Mouse (Mus musculus) urinary bladder, postnatal 10 days (tissue): ENCODE measurements around the gene Ntrk1.
A peak's percentile ranks its signal among the peaks of the same experiment; 100 is the strongest.

ENCODE experiments used
- DNase-seq: peaks from one replicate; pipeline ENCODE4 v3.0.0; 2022; ENCODE audit warnings: low spot score

Ntrk1 gene

DNA sequence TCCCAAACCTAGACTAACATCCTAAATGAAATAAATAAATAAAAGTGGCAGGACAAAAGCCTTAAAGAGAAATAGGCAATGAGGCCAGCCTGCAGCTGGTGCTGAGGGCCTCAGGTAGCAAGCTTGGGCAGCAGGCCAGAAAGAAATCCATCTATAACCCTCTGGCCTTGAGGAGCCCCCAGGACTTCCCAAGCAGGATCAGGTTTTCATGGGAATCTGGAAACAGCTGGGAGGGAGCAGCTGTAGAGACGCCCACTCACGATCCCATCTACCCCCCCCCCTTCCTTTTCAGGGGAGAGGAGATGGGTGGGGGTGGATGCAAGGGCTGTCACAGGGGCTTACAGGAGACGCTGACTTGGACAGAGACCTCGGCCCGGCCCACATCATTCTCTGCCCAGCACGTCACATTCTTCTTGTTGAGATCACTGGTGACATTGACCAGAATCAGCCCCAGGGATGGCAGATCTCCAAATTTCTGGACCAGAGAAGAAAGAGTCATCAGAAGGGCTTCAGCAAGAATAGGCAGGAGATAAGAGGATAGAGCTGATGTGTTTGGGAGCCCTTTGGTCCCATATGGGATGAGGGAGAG is 9.2 kb downstream of the Ntrk1 start:
- no peak for DNase-seq

DNA sequence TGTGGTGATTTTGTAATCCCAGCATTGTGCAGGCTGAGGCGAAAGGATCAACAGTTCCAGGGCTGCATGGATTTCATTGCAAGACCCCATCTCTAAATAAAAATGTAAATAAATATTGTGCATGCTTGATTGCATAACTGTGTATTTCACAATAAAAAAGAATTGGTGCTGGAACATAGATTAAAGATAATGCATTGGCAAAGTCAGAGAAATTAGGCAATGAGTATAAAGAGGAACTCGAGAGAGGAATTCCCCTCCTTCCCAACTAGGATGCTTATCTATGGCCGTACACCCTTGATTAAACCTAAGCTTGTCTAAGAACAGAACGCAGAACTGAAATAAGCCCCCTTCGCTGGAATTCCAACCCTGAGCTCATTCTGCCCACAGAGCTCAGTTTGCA is 9.8 kb downstream of the Ntrk1 start:
- DNase-seq = no peak

DNA sequence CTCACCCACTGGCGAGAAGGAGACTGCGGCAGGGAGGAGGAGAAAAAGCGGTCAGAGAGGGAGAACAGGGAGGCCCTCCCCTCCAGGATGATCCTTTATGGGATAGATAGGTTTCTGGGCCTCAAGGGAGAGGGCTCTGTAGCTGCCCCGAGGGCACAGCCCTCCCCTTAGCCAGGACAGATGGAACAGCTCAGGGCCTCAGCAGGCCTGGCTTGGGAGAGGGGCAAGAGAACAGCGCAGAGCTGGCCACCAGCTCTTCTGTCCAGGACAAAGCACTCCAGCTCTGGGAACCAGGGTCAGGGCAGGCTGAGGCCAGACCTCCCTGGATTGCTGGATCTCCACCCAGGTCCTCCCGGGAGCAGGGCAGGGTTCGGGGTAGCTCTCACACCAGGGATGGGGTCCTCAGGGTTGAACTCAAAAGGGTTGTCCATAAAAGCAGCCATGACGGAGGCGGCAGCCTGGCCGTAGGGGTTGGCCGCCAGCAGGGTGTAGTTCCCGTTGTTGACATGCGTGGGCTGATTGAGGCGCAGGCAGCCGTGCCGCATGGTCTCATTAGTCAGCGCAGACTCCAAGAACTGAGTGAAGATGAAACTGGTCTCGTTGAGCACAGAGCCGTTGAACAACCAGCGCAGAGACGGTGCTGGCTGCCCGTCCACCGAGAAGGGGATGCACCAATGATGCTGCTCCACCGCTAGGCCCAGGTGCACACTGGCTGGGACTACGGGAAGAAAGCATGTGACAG is 11.5 kb downstream of the Ntrk1 start:
- no peak for DNase-seq

GRCm38 (mm10) chr3:87779086-87779485 is 15.9 kb downstream of the Ntrk1 start:
- DNase-seq = no peak

DNA sequence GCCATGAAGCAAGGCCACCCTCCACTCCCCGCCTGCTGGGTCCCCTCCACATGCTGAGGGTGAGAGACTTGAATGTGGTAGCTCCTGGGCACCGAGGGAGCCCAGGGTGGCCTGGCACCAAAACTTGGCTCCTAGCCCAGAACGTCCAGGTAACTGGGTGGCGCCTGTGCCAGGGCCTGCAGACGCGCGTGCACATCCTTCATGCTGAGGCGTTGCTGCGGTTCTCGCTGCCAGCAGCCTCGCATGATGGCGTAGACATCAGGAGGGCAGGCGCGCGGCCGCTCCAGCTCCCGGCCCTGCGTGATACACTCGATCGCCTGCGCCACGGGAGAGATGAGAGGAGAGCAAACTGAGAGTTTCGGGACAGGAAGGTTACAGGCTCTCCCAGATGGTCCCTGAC is 16.7 kb downstream of the Ntrk1 start:
- DNase-seq = no peak

- DNase-seq = no peak
Observed at GRCm38 (mm10) chr3:87771088-87771487, 23.9 kb downstream of the Ntrk1 start.

- DNase-seq = no peak
Observed at GRCm38 (mm10) chr3:87770280-87770679, 24.7 kb downstream of the Ntrk1 start.

DNA sequence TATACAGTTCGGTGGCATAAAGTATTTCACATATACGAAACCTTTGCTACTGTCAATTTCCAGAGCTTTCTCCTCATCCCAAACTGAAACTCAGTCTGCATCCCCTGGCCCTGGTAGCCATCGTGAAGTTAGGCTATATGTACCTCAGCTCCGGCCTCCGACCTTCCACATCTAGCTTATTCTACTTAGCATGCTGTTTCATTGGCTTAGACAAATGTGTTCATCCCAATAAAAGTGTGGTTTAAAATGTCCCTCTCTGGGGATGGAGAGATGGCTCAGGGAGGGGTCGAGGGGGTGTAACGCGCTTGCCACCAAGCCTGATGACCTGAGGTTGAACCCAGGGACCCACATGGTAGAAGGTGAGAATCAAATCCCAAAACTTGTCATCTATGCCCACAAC is 25.5 kb downstream of the Ntrk1 start:
- no peak for DNase-seq

DNA sequence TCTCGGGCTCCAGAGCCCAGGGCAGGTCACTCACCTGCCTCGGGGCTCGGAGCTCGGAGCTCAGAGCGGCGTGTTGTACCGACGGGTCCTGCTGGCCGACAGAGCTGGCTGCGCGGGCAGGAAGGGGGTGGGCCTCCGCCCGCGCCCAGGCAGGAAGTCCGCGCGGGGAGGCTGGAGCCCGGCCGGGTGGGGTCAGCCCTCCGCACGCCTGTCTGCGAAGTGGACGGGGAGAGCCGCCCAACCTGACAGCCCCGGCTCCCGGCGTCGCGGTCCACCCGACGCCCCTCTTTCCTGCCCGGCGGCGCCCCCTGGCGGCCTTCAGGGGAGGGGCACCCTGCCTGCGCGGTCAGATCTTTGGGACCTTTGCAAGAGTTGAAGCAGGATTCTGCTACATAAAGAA is 26.1 kb downstream of the Ntrk1 start:
- peak; percentile 50 for DNase-seq

GRCm38 (mm10) chr3:87768431-87768830 is 26.5 kb downstream of the Ntrk1 start:
- no peak for DNase-seq

DNA sequence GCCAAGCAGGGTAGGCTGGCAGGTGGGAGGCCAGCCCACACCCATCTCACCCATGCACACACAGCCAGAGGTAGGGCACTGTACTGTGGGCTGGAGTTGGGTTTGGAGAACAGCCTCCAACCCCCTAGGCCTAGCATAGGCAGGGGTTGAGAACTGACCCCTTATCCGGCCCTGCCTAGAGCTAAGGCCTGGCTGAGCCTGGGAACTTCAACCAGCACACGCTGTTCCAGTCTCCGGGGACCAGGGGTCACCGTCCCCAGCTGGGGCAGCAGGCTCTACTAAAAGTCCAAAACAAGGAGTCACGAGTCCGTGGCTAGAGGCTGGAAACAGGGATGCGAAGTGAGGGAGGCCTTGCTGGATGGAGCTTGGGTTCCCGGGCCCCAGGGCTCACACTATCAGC is 27.2 kb downstream of the Ntrk1 start:
- DNase-seq = no peak

GRCm38 (mm10) chr3:87766284-87766667 is 28.7 kb downstream of the Ntrk1 start:
- no peak for DNase-seq

GRCm38 (mm10) chr3:87765631-87766283 is 29.2 kb downstream of the Ntrk1 start:
- no peak for DNase-seq

DNA sequence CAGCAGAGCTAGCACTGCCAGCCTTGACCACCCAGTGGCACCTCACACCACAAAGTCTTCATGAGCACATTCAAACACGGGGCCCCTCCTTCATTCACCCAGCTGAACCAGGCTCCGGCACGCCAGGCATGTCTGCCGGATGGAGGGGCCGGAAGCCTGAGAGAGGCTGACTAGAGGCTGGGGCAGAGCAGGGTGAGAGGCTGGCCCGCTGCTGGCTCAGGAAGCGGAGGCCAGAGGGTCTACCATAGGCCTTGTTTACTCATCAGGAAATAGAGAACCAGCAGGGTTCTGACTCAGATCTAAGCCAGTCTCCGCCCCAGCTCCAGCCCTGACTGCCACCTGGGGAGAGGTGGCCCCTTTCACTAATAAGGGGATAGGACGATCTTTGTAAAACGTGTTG is 29.9 kb downstream of the Ntrk1 start:
- DNase-seq = no peak

- DNase-seq = no peak
Observed at GRCm38 (mm10) chr3:87764506-87764905, 30.5 kb downstream of the Ntrk1 start.

GRCm38 (mm10) chr3:87763683-87764289 is 31.2 kb downstream of the Ntrk1 start:
- DNase-seq = no peak

DNA sequence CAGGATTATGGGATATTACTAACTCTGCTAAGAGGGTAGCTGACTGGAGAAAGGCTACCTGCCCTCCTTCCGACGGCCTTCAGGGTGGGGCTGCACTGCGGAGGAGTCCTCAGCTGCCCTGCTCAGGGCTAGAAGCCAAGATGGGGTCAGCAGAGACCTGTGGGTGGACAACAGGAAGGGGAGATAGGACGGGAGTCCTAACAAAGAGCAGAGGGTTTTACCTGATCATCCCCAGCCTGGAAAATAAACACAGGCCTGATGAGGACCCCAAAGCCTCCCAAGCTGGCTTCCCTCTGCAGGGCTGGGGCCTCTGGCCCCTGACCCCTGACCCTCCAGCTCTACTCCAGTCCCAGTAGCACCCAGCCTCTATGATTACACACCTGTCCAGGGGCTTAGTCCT is 31.8 kb downstream of the Ntrk1 start:
- no peak for DNase-seq

GRCm38 (mm10) chr3:87761408-87762375 is 33.3 kb downstream of the Ntrk1 start:
- DNase-seq = no peak

DNA sequence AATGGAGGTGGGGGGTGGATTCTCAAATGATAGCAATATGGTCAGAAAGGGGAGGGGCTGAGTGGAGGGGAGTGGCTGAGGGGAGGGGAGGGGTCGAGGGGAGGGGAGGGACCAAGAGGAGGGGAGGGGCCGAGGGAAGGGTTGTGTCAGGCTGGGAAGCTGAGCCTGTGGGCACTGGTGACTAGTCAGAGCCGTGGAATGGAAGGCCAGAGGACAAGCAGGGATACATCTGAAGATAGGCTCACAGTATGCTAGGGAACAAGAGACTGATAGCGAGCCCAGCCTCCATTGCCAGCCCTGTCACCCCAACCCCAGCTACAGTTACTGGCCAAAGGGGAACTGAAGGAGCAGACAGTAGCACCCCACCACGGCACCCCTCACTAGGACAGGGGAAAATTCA is 36.3 kb downstream of the Ntrk1 start:
- DNase-seq = no peak

- no peak for DNase-seq
Observed at GRCm38 (mm10) chr3:87756488-87756887, 38.5 kb downstream of the Ntrk1 start.

DNA sequence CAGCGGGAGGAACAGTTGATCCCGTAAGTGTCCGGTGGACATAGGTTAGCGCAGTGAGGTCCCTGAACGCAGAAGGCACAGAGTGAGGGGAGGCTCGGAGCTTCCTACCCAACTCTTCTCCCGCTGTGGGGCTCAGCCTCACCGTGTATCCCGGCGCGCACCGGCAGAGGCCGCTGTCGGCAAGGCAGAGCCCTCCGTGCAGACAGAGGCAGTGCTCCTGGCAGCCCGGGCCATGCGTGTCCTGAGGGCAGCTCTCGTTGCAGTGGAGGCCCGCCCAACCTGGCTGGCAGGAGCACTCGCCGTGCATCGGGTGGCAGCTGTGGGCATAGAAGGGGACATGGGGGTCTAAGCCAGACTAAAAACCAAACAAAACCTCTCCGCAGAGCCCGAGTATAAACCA is 39.0 kb downstream of the Ntrk1 start:
- peak; percentile 68 for DNase-seq

DNA sequence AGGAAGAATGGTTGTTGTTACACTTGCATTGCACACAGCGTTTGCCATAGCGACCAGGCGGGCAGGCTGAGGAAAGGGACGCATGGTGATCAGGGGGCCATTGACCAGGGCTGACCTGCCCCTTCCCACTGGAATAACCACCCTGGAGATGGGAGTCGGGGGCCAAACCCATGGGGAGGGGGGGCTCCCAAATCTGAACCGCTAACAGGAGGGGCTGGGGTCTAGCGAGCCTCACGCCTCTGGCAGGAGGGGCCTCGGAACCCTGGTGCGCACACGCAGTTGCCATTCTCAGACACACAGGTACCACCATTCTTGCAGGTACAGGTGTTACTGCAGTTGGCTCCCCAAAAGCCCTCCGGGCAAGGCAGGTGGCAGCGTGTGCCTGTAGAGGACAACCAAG is 41.1 kb downstream of the Ntrk1 start:
- no peak for DNase-seq
